Comparison of ENCODE assay signal across 8 mouse cellular contexts in genomic region chr12:21286712-21287650, GRCm38 (mm10). TPM values are rescaled to one million over a fixed set of nuclear protein-coding genes. Genes with fewer than 3 reads are reported as not detected.
DNase-seq lines count a peak whose midpoint lies in the region; ATAC-seq and TF ChIP-seq lines count a peak whose summit lies in the region.

No protein-coding gene starts in this region.

- DNase-seq in right cerebral cortex, adult 18-20 months: peak; percentile 24
- no peak for DNase-seq in right cerebral cortex, postnatal 14 days
- DNase-seq in Muller cell, postnatal 12 days (ENCODE audit: inconsistent ontology term): no peak
- no peak for DNase-seq in yolk sac, embryonic 10.5 days (ENCODE audit: low spot score)

- H3K4me3 ChIP-seq in bone marrow, adult 2 months (replicated peaks; ENCODE audit: control insufficient read depth, low read depth, low read length): peak overlapping the region; percentile 82
- H3K4me3 ChIP-seq in heart, embryonic 11.5 days (ENCODE audit: low read depth, low read length): peak overlapping the region; percentile 91
- H3K4me3 ChIP-seq in limb, embryonic 12.5 days (replicated peaks): peak overlapping the region; percentile 76
- H3K4me3 ChIP-seq in midbrain, embryonic 12.5 days: peak overlapping the region; percentile 57

- no peak for TF ChIP-seq POLR2A in bone marrow, adult 2 months (IDR thresholded peaks at IDR 0.05; ENCODE audit: borderline replicate concordance, control insufficient read depth, low read depth, low read length)

- H3K36me3 ChIP-seq in heart, embryonic 11.5 days (ENCODE audit: control insufficient read depth, insufficient read depth, low read length): 0 out of 2 replicates have a peak, but pooled peaks cover 5% of the 10 kb centered on the region
- H3K36me3 ChIP-seq in limb, embryonic 12.5 days: peaks cover 31% of the 10 kb centered on the region
- peaks cover 16% of the 10 kb centered on the region for H3K36me3 ChIP-seq in midbrain, embryonic 12.5 days

- H3K27me3 ChIP-seq in heart, embryonic 11.5 days (ENCODE audit: control insufficient read depth, insufficient read depth, low read length): no peaks in the 10 kb centered on the region
- no peaks in the 10 kb centered on the region for H3K27me3 ChIP-seq in limb, embryonic 12.5 days
- no peaks in the 10 kb centered on the region for H3K27me3 ChIP-seq in midbrain, embryonic 12.5 days

- peak overlapping the region; percentile 64; the same call in 1 of the 2 replicates for H3K27ac ChIP-seq in bone marrow, adult 2 months (ENCODE audit: control insufficient read depth, insufficient read depth, low read depth, low read length, poor library complexity)
- H3K27ac ChIP-seq in heart, embryonic 11.5 days (ENCODE audit: low read depth, low read length): peak overlapping the region; percentile 86
- peak overlapping the region; percentile 92 for H3K27ac ChIP-seq in limb, embryonic 12.5 days
- H3K27ac ChIP-seq in midbrain, embryonic 12.5 days (replicated peaks): peak overlapping the region; percentile 84

- WGBS in bone marrow, adult 2 months: 8% methylated on average over 18 of the region's 18 CpGs
- 35% methylated on average over 18 of the region's 18 CpGs for WGBS in heart, embryonic 11.5 days (ENCODE audit: insufficient replicate concordance)
- WGBS in limb, embryonic 12.5 days: 37% methylated on average over 18 of the region's 18 CpGs
- 40% methylated on average over 18 of the region's 18 CpGs for WGBS in midbrain, embryonic 12.5 days

- no peak for ATAC-seq in heart, embryonic 11.5 days (replicated peaks; ENCODE audit: insufficient number of reproducible peaks, low FRiP score, low TSS enrichment)
- ATAC-seq in limb, embryonic 12.5 days (ENCODE audit: insufficient number of reproducible peaks, insufficient read depth, low FRiP score, low TSS enrichment, low read depth): no peak
- ATAC-seq in midbrain, embryonic 12.5 days (ENCODE audit: low FRiP score, low read depth): peak; percentile 36

- peak overlapping the region; percentile 90 for H3K4me2 ChIP-seq in heart, embryonic 11.5 days
- H3K4me2 ChIP-seq in limb, embryonic 12.5 days: peak overlapping the region; percentile 79
- H3K4me2 ChIP-seq in midbrain, embryonic 12.5 days (replicated peaks): peak overlapping the region; percentile 73

- H3K9ac ChIP-seq in heart, embryonic 11.5 days (ENCODE audit: low read depth, low read length): peak overlapping the region; percentile 95
- peak overlapping the region; percentile 85 for H3K9ac ChIP-seq in limb, embryonic 12.5 days (replicated peaks)
- H3K9ac ChIP-seq in midbrain, embryonic 12.5 days (replicated peaks): peak overlapping the region; percentile 64

- H3K9me3 ChIP-seq in heart, embryonic 11.5 days (replicated peaks; ENCODE audit: control insufficient read depth, low read length): no peaks in the 10 kb centered on the region
- H3K9me3 ChIP-seq in limb, embryonic 12.5 days: no peaks in the 10 kb centered on the region
- no peaks in the 10 kb centered on the region for H3K9me3 ChIP-seq in midbrain, embryonic 12.5 days

- no peak for TF ChIP-seq CTCF in bone marrow, adult 2 months (IDR thresholded peaks at IDR 0.05; ENCODE audit: control insufficient read depth, insufficient read depth, low read length)

- H3K4me1 ChIP-seq in bone marrow, adult 2 months (ENCODE audit: control insufficient read depth, insufficient read depth, low read length): peaks cover 2% of the 10 kb centered on the region; the same call in 1 of the 2 replicates
- H3K4me1 ChIP-seq in heart, embryonic 11.5 days (ENCODE audit: control insufficient read depth, insufficient read depth, low read length): peaks cover 10% of the 10 kb centered on the region
- H3K4me1 ChIP-seq in limb, embryonic 12.5 days (replicated peaks): peaks cover 11% of the 10 kb centered on the region; the same call in 1 of the 2 replicates
- H3K4me1 ChIP-seq in midbrain, embryonic 12.5 days: peaks cover 19% of the 10 kb centered on the region

RNA-seq across cellular contexts. Expression of gene Itgb1bp1, which starts 0.9 kb away (rescaled TPM):
- polyA plus RNA-seq in bone marrow, adult 2 months (2011; ENCODE audit: insufficient read depth, insufficient read length, low replicate concordance, missing spikeins): 23.9 and 45.6 TPM in 2 replicates
- polyA plus RNA-seq in heart, embryonic 11.5 days (2014; fragmentation: Nextera tagmentation; extraction: Ambion mirVana): 36.6 and 41.6 TPM in 2 replicates
- polyA plus RNA-seq in limb, embryonic 12.5 days (2016; fragmentation: Nextera tagmentation; extraction: Ambion mirVana): 43.7 and 48.2 TPM in 2 replicates
- polyA plus RNA-seq in midbrain, embryonic 12.5 days (2016; fragmentation: Nextera tagmentation; extraction: Ambion mirVana): 38.5 and 43.8 TPM in 2 replicates

RNA-seq across cellular contexts. Expression of gene Cpsf3, which starts 1.8 kb away (rescaled TPM):
- polyA plus RNA-seq in bone marrow, adult 2 months (2011; ENCODE audit: insufficient read depth, insufficient read length, low replicate concordance, missing spikeins): 22.2 and 89.6 TPM in 2 replicates
- 80.7 and 88.5 TPM in 2 replicates for polyA plus RNA-seq in heart, embryonic 11.5 days (2014; fragmentation: Nextera tagmentation; extraction: Ambion mirVana)
- polyA plus RNA-seq in limb, embryonic 12.5 days (2016; fragmentation: Nextera tagmentation; extraction: Ambion mirVana): 121 and 125 TPM in 2 replicates
- polyA plus RNA-seq in midbrain, embryonic 12.5 days (2016; fragmentation: Nextera tagmentation; extraction: Ambion mirVana): 128 and 131 TPM in 2 replicates

RNA-seq across cellular contexts. Expression of gene Iah1, which starts 29.2 kb away (rescaled TPM):
- 17.8 and 22.1 TPM in 2 replicates for polyA plus RNA-seq in bone marrow, adult 2 months (2011; ENCODE audit: insufficient read depth, insufficient read length, low replicate concordance, missing spikeins)
- polyA plus RNA-seq in heart, embryonic 11.5 days (2014; fragmentation: Nextera tagmentation; extraction: Ambion mirVana): 42.9 and 50.2 TPM in 2 replicates
- polyA plus RNA-seq in limb, embryonic 12.5 days (2016; fragmentation: Nextera tagmentation; extraction: Ambion mirVana): 62.7 and 68.9 TPM in 2 replicates
- 48.8 TPM in 2 replicates for polyA plus RNA-seq in midbrain, embryonic 12.5 days (2016; fragmentation: Nextera tagmentation; extraction: Ambion mirVana)
